Mouse (Mus musculus): ENCODE measurements around the gene Fstl5.

The Fstl5 gene

DNA sequence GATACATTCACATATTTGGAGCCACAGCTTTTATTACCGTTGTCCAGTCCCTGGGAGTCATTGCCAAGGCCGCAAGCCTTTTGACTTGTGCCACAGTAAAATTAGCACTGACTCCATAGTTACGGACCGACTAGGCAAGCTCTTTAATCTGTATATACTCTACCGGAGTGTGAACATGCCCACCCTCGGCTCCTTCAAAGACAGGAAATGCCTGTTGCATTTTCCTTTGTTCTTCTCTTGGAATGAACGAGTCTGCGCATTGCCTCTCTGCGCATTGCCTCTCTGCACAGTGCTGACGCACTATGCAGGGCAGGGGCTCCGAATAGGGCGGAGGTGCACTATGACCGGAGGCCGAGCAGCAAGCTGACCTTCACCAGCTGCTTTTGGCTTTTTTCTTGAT lies 434.7 kb downstream of the Fstl5 start:
- no peak for DNase-seq (ENCODE audit: low spot score)

DNA sequence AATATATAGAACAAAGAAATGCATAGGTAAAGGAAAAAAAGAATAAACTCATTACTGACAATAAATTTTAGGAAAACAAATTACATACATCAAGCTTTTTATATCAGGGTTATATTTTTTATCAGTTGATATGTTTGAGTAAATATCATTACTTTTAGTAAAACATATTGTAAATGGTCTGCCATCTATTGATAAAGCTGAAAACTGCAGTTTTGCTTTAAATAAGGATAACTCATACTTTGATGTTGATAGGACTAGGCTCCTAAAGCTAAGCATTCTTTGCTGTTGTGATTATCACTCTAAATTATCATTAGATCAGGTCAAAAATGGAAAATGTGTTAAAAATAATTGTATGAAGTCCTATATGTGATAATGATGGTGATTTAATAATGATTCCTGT lies 493.3 kb downstream of the Fstl5 start:
- no peak for DNase-seq (ENCODE audit: low spot score)

DNA sequence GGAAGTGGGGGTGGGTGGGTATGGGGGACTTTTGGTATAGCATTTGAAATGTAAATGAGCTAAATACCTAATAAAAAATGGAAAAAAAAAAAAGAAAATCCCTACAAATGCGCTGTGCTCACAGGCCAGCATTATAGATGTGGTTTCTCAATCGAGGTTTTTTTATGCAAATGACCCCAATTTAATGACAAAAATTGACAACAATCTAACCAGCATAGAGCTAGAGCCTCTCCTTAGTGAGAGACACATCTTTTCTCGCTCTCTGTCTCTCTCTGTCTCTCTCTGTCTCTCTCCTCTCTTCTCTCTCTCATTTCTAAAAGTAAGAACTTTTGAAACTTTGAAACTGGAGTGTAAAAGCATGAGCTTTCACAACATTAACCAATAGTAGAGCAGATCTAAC lies 498.4 kb downstream of the Fstl5 start:
- no peak for DNase-seq (ENCODE audit: low spot score)

DNA sequence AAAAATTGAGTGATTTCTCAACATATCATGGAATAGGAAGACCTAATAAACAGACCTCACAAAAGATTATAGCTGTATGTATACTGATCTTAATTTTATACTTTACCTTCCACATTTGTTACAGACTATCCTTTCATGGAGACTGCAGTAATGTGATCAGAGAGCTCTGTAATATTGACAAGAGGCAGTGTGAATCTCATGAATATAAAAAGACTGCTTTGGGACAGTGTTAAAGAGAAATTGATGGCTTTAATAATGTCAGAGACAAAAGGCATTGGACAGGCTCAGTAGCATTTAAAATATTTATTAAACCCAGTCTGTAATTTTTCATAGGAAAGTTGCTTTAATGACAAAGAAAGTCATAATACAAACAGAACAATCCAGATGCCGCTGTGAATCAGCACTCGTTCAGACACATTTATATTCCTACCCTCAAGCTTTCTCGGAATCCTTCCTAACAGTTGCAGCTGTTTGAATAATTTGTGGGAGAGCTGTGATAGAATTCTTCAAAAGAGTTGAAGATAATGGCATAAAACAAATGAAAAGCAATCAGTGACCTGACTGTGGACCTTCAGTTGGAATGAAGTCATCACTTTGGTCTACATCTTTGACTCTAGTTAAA lies 499.0 kb downstream of the Fstl5 start:
- no peak for DNase-seq (ENCODE audit: low spot score)

DNA sequence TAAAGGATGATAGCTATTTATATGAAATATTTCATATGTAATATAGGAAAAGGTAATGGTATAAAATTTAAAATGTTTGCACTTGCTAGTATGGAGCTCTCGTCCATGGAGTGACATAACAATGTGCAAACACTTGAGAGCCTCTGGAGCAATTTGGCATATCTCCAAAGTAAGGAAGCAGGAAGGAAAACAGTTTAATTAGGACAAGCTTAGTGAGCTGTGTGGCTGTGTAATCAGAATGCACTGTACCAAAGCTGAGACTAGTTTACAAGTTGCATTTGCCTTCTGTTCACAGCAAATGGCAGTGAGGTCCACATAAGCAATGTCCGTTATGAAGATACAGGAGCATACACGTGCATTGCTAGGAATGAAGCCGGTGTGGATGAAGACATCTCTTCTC lies 519.1 kb downstream of the Fstl5 start:
- DNase-seq (ENCODE audit: low spot score), result no peak

DNA sequence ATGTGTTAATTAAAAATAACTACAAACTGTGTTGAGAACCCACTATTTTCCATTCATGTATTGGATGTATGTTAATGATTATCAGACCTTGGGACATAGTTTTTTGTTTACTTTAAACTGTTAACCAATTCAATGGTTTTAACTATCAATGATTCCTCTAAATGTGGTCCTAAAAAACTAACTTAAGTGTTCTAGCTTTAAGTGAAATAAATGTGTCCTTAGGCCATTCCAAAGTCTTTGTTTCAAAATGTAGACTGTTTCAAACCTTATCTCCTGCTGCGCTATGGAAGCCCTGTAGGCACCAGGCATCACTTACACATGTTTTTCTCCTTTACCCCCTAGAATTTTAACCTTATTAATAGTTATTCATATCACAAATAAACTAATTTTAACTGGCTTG lies 546.0 kb downstream of the Fstl5 start:
- no peak for DNase-seq (ENCODE audit: low spot score)

DNA sequence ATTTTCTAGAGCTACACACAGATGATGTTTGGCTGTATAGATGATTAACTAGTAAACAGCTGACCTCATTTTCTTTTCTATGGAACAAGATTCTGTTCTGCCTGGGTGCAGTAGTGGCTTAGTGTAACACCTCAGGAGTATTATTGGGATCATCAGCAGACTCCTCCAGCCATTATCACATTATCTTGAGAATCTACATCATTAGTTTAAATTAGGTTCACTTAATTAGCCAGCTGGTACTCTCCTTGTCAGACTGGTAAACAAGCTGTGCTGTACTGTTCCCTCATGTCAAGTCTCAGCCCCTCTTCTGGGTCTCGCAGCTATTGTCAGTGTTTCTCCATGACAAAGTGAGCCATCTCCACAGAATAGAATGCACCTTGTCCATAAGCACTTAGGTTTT lies 580.2 kb downstream of the Fstl5 start:
- no peak for DNase-seq (ENCODE audit: low spot score)

DNA sequence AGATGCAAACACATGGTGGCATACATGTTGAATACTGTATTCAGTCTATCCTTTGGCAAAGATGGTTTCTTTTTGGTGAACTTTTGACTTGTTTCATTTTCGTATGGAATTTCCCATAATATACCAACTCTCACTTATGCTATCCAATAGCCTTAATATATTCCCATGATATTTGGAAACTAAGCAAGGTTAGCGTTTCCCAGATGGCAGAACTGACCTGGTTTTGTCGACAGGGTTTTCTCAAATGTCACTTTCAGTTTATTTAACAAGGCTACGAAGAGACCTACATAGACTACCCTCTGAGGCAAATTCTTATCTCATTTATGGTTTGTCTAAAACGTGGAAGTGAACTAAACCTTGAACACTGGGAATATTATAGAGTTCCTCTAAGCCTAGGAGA lies 596.8 kb downstream of the Fstl5 start:
- DNase-seq (ENCODE audit: low spot score), result no peak

DNA sequence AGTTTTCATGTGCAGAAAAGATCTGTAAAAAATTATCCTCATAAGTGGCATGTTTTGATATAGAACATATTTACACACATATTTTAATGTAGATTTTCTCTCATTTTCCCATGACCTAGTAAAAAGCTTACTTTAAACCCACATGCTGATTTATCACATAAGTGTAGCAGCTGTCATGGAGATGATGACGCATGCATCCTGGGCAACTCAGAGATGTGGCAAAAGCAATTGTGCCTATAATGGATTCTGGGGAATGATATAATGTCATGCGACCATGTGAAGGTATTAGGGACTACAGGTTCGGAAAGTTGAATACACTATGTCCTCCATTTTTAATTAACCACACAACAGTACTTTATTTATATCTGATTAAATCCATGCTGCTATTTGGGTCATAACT lies 601.9 kb downstream of the Fstl5 start:
- DNase-seq (ENCODE audit: low spot score), result no peak

DNA sequence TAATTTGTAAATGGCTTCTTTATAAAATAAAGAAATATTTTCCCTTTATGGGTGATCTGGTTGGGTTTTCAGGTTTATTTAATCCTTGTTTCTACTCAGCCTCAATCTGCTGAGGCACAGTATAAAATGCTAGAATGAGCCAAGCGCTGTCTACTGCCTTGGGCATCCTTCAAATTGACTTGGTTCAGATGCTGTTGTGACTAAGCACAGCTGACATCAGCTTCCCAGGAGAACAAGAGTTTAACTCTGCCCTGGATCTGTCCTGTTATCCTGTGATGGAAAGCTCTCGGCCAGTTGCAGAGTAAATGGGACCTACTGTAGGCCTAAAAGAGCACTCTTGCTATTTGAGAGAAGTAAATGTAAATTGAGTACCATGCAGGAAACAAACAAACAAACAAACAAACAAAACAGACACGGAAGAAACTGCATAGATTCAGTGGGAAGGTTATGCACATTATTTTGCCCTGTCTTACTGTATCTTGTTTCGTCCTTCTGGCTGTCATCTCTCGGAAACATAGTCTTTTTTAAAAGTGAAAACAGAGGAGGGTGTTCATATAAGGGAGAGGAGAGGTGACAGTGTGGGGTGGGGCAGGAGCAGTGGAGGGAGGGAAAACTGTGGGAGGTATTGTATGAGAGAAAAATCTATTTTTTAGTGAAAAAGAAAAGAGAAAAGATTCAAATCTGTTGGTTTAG lies 605.9 kb downstream of the Fstl5 start:
- DNase-seq (ENCODE audit: low spot score), result no peak

DNA sequence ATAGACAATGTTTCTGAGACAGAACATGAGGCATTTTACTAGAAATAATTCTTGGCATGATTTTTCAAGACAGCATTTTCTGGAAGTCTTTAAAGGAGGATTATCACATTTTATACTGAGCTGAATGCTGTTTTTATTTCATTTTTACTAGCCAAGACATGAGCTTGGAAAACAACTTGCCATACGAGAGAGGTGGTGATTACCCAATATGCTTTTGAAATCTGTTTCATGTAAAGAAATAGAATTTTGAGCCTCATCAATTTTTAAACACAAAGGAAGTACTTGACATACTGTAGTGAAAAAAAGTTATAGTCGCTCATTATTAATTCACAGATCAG lies 606.4 kb downstream of the Fstl5 start:
- no peak for DNase-seq (ENCODE audit: low spot score)

DNA sequence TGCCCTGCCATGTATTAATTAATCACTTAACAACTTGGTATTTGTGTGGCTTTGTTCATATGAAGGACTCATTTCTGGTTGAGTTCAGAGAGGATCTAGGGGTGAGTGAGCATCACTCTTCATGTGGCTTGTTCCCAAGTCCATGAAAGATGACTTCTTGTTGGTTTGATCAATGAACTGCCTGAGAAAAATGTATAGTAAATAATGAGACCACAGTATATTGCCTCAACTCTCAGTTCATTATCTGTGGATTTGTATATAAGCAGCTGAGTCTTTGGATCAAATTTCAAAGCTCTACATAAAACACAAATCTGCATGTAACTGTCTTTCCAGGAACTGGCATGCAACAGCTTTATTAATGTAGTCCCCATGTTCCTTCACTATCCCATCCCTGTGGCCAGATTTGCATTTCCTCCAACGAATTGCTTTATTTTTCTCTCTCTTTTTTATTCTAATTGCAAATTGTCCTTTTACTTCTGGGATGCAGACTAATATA lies 623.1 kb downstream of the Fstl5 start:
- no peak for DNase-seq (ENCODE audit: low spot score)

DNA sequence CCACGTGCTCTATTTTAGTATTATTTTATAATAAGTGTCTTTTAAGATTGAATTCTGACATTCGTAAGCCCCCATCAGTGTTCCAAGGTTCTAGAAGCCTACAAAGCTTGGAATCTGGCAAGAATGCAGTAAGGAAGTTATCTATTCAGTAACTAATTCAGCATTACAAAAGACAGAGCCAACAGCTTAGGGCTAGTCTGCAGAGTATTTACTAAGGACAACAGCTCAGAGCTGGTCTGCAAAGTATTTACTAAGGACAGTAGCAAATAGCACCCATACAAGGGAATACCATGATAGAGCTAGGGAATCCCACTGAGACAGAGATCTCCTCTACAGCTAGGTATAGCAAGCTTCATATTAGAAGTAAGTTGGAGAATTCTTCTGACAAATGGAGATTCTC lies 665.2 kb downstream of the Fstl5 start:
- no peak for DNase-seq (ENCODE audit: low spot score)
